Mouse (Mus musculus) kidney, adult 10 weeks (tissue): ENCODE results near the gene Mycl. TPM values are rescaled to one million over a fixed set of nuclear protein-coding genes. Genes with fewer than 3 reads are reported as not detected.

Experiments
- polyA plus RNA-seq: library from polyadenylated mRNA; stranded (reverse); fragments of 350-450 nt; fragmentation: Illumina TruSeq; extraction: RNeasy Lipid Tissue Mini Kit (QIAGEN cat#74804); gene quantifications from one replicate; pipeline ENCODE4 v1.2.3, GENCODE M21; 2014; ENCODE audit warnings: low read depth, low replicate concordance

Gene Mycl
- polyA plus RNA-seq = 0.32 TPM

GRCm38 (mm10) chr4:122995404-122996220, at the start of gene Mycl:
TSS of gene Mycl (plus strand) at chr4:122995652.

DNA sequence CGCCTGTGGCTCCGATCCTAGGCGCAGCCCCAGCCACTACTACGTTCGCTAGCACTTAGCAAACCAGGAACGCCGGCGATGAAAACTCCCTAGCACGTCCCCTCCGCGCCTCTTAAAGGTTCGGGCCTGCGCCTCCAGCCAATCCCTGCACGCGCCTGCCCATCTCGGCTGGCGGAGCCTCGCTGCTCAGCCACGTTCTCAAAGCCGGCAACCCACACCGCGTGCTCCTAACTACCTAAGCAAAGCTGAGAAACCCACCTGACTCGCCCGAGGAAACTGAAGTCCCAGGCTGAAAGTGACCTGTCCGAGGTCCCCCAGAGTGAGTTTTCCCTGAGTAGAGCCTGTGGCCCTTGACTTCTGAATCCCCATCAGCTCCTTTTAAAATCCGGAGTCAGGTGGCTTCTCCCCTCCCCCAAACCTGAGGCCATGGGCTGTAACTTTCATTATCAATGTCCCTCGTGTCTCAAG, 34.3 kb upstream of the Mycl start, which contains the start of gene Mfsd2a:
Gene Mfsd2a (minus strand): TSS at position 89 of the 468 bp plus-strand sequence.

GRCm38 (mm10) chr4:123016451-123016957, 21.1 kb downstream of the Mycl start, which contains the start of gene Trit1:
TSS of gene Trit1 (plus strand) at chr4:123016597.

Other genes with a start within 250 kb of the Mycl start
- 224 TPM for gene Ppt1, start 159.4 kb upstream of the Mycl start, polyA plus RNA-seq
- gene Cap1, start 109.6 kb upstream of the Mycl start, polyA plus RNA-seq = 66.9 TPM
- 1.3 TPM for gene Mfsd2a, start 34.5 kb upstream of the Mycl start, polyA plus RNA-seq
- 11.8 TPM for gene Trit1, start 20.9 kb downstream of the Mycl start, polyA plus RNA-seq
- gene Bmp8b, start 109.5 kb downstream of the Mycl start, polyA plus RNA-seq = not detected
- not detected for gene Oxct2b, start 120.6 kb downstream of the Mycl start, polyA plus RNA-seq
- gene Ppie, start 144.3 kb downstream of the Mycl start, polyA plus RNA-seq = 9.7 TPM
- gene Hpcal4, start 187.6 kb downstream of the Mycl start, polyA plus RNA-seq = 0.61 TPM
- gene Nt5c1a, start 205.9 kb downstream of the Mycl start, polyA plus RNA-seq = not detected
- gene Heyl, start 237.9 kb downstream of the Mycl start, polyA plus RNA-seq = 1.3 TPM